Mouse (Mus musculus) kidney, postnatal 14 days (tissue): ENCODE results near the gene Sema4b.

Experiments
- DNase-seq: peaks from one replicate; pipeline ENCODE4 v3.0.0; 2022; ENCODE audit warnings: mixed read lengths

The Sema4b gene

DNA sequence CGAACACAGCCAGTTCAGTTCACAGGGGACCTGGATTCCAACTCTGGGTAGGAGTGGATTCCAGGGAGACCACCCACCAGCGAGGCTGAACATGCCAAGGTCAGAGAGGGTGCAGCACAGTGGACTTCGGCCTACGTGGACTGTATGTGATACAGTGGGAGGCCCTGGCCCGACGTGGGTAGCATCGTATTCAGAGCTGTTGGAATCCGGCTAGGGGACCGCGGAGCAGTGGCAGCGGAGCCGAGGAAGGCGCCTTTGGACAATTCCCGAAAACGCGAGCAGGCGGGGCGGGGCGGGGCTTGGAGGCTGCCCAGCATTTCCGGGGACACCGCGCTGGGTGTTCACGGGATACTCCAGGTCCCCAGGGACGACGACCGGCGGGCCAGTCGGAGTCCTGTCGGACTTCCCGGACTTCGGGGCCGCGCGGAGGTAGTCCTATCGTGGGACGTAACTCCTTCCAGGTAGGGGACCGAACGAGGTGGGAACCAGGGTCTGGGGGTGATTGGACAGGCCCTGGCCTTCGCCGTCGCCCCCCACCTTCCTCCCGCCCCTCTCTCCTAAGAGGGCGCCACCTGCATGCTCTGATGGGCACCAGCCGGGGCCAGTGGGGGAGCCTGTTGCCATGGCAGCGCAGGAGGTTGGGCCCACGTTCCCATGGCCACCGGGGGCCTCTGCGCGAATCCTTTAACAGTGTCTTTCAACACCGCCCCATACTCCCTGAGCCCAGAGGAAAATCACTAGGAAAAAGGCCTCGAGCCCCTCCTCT is at the start of gene Sema4b:
Gene Sema4b, plus strand, starts transcription at position 311 of the 766 bp plus-strand sequence.
- DNase-seq = peak; percentile 94

DNA sequence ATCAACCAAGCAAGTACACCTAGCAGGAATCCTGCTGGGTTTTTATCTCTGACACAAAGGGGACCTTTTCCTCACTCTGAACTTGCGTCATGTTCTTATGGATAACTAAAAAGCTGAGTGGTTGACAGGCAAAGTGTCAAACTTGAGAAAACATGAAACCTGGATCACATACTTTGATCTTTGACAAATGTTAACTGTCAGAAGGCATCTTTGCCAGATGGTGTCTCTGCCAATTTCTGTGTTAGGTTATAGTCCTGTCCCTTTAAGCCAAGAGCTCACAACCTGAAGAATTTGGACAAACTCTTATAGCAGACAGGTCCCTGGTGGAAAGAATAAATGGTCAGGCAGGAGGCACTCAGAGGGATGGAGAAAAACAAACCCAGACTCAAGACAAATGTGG is 48.3 kb upstream of the Sema4b start:
- no peak for DNase-seq

DNA sequence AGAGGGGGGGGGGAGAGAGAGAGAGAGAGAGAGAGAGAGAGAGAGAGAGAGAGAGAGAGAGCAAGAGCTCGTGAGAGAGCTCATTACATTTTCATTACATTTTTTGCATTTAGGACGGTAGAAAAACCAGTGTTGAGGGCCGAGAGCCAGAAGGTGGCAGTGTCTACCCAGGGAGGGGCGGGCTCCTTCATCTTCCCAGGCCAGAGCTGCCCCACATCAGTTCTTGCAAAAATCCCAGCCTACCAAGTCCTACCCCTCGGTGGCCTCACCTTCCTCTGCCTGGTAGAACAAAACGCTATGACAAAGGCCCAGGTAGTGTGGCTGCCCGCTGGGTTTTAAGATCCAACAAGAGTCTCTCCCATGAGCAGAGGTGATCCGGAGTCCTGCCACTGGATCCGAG is 45.8 kb upstream of the Sema4b start:
- DNase-seq = peak; percentile 78

DNA sequence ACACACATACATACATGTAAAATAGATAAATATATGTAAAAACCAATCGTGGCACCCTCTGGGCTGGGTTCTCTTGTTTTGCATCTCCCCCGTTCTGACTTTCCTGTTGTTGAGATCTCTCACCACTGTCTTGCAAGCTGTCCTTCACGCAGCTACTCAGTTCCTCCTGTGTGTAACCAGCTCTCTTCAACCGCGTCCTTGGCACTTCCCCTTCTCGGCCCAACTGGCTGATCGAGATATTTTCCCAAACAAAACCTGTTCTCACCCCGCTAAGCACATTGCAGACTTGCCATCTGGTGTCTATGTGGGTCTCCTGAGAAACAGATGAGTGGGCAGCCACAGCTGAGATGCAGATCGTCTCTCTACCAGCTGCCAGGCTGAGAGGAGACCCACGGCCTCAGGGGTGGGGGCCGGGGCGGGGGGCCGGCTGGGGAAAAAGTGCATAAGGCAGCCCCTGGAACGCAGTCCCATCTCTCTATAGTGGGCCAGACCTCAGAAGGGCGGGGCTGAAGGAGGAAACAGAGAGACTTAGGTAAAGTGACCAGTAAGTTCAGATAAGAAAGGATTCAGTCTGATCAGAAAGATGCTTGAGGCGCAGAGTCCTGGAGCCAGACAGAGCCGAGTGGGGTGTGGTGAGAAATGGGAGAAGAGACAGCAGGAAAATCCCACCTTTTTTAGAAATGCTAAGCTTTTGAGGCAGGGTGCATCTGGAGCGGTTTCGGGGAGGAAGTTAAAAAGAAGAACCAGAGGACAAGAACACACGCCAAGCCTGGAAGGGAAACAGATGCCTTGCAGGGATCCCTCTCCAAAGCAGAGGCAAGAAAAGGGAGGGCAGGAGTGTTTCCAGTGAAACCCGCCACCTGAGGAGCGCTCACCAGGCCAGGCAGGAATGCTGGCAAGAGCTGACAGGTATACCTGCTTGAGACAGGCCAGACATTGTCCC is 43.0 kb upstream of the Sema4b start:
- DNase-seq = peak; percentile 26

DNA sequence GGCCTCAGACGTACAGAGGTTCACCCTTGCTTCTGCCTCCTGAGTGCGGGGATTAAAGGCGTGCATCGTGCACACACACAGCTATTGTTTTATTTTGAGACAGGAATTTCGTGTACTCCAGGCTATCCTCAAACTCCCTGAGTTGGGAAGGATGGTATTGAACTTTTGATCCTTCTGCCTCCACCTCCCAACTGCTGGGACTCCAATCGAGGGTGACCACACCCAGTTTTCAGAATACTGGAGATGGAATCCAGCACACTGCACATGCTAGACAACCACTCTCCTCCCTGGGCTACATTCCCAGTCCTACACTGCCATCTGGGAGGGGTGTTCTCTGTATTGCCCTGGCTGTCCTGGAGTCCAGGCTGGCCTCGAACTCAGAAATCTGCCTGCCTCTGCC is 41.9 kb upstream of the Sema4b start:
- no peak for DNase-seq

DNA sequence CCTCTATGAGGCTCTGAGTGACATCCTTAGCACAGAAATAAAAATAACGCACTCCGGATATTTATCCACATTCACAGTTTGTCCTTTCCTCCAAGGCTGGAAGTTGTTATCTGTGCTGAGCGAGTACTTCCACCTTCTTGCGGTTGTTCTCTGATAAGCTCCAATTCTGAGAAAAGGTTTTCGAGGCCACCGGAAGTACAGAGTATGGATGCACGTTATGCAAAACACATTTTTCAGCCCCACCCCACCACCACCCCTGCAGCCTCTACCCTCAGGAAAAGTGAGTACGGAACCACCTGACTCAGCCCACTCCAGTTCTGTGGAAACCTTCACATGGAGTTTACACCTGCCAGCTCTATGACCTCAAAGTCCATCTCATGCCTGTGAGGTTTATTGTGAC is 40.6 kb upstream of the Sema4b start:
- no peak for DNase-seq

DNA sequence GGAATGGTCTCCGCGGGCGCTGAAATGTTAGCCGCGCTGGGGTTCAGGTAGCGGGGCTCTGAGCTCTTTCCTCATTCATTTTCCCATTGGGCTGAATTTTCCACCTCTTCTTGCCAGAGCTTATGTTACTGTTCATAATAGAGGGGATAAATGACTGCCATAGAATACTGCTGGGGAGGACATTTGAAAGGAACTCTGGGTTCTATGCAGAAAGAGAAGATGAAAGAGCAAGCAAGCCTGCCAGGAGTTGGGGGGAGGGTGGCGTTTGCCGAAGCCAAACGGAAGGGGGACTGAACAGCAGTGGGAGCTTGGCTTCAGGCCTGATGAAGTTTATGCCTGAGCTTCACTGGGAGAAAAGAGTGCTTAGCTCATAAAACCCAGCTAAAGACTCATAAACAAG is 37.3 kb upstream of the Sema4b start:
- DNase-seq = peak; percentile 40

DNA sequence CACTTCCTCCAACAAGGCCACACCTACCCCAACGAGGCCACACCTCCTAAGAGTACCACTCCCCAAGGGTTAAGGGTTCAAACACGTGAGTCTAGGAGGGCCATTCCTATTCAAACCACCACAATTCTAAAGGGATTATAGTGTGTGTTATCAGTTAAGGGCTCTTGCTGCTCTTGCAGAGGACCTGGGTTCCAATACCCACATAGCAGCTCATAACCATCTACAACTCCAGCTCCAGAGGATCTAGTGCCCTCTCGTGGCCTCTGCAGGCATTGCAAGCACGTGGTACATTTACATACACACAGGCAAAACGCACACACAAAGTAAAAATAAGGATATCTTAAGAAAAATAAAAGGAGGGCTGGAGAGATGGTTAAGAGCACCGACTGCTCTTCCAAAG is 34.5 kb upstream of the Sema4b start:
- DNase-seq = no peak

DNA sequence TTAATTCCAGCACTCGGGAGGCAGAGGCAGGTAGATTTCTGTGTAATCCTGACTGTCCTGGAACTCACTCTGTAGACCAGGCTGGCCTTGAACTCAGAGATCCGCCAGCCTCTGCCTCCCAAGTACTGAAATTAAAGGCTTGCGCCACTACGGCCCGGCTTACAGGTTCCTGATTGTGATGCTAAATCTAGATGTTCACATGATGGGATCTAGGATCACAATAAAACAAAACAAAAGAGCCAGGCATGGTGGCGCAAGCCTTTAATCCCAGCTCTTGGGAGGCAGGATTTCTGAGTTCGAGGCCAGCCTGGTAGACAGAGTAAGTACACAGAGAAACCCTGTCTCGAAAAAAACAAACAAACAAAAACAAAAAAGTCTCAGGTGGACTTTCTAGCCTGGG is 33.9 kb upstream of the Sema4b start:
- no peak for DNase-seq

DNA sequence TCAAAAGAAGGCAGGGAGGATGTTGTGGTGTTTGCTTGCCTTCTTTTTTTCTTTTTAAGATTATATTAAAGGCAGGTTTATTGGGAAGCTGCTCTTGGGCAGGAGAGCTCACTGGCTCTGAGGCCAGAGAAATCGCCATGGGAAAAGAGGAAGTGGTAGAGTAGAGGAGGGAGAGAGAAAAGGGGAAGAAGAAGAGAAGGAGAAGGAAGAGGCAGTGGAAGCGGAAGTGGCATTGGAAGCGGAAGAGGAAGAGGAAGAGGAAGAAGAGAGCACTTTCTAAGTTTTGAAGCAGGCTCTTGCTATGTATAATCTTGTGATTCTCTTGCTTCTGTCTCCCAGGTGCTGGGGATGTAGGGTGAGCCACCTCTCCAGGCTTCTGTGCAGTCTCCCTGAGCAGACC is 32.0 kb upstream of the Sema4b start:
- no peak for DNase-seq

DNA sequence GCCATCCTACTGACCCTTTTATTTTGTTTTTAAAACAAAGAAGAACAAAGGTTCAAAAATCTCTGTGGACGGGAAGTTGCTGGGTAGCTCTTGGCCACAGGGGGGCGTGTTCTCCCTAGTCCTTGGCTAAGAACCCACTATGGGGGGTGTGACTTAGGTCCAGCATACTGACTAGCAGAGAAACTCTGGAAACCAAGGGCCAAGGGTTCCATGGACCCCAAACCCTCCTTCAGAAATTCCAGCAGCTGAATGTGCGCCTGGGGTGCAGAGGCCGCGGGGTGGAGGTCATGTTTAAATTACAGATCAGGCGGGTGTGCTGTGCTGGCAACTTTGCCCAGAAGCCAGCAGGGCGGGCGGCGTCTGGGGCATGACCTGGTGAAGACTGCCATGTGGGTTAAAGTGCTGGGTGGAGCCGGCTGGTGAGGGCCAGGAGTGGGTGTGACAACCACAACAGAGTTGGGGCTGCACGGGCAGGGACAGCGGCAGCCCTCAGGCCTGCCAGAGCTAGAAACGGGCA is 29.9 kb upstream of the Sema4b start:
- DNase-seq = peak; percentile 78

DNA sequence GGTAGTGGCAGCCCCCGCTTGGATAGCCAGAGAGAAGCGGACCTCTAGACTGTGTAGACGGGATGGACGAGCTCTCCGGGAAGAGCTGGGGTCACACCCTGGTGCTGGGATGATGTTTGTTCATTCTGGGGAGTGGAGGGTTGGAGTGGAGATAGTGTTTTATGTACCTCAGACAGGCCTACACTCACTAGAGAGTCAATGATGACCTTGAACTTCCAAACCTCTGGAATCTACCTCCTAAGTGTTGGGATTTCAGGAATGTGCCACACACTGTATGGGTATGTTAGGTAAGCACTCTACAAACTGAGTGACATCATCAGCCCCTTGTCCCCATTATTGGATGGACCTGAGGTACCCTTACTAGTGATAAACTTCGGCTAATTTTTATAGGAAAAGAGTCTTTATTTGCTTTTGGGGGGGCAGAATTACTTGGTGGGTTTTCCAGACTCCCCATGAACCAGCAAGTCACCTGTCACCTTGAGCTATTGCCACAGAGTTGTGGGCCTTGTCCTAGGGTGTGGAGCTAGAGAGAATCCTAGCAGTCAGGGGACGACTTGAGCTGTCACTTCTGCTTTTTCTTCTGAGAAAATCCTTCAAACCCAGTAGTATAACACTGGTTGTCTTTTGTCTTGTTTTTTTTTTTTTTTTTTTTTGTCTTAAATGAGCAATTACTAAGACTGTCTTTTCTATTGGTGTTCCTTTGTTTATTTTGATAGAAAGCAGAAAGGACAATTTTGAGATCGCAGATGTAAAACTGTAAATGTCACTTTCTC is 28.0 kb upstream of the Sema4b start:
- DNase-seq = no peak

DNA sequence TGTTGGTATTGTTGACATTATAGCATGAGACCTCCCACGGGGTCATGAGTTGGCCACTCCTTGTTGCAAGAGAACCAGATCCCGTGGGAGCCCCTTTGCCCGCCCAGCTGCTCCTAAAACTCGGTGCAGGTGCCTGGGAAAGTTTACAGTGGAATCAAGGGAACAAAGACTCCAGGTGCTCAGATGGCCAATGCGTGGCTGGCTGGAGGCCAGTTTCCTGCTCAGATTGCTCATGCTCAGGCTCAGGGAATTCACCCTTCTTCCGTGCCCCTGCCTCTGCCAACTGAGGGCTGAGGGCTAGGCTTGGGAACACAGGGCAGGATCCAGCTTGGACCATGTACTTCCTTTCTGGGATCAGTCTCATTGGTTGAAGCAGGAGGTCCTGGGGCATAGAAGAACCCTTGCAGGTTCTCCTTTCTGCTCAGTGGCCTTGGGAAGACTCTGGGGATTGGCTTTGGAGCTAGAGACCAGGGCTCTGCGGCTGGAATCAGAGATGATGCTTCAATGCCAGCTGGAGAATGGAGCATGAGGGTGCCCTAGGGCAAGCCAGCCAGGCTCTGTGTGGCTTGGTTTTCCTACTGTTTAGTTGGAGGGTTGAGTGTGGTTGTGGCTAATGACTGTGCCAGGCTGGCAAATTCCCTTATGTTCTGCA is 26.2 kb upstream of the Sema4b start:
- peak; percentile 82 for DNase-seq

DNA sequence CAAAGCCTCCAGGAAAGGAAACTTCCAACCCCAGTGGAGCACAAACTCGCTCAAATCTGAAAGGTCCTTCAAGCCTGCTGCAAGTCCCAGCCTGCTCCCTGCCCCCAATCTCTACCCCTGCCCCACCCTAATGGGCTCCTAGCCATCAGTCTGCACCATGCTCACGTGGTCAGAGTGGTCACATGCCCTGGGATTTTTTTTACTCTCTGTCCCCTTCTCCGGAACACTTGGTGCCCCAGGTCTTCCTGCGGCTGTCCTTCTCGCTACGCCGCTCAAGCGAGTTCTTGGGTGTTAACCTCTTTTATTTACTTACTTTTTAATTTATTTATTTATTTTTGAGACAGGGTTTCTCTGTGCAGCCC is 25.7 kb upstream of the Sema4b start:
- peak; percentile 92 for DNase-seq

DNA sequence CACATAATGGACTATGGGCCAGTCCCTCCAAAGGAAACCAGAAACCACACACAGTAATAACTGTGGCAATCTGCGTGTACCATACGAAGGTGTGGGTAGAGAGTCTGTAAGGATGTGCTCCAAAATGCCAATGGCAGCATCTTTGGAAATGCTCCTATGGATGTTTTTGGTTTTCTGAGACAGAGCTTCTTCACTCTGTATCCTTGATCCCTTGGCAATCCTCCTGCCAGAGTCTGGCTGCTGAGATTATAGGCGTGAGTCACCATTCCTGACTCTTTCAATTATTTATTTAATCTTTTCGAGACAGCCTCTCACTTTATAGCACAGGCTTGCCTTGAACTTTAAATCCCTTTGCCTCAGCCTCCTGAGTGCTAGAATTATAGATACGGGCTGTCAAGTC is 21.2 kb upstream of the Sema4b start:
- no peak for DNase-seq

DNA sequence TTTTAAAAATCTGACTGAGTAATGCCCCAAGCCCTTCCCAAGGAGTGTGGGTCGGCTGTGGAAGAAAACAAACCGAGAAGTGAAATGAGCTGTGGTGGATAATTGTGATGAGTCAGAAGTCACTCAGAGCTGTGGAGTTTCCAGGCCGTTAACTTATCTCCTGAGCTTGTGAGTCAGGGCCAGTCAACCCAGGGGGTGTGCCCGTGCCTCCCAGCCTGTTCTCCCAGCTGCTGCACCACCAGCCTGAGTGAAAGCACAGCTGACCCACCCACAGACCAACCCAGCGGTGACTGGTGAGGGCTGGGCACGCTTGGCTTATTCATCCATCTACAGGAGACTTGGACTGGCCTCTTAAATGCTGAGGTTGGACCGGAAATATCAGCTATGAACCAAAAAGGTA is 19.9 kb upstream of the Sema4b start:
- peak; percentile 79 for DNase-seq

DNA sequence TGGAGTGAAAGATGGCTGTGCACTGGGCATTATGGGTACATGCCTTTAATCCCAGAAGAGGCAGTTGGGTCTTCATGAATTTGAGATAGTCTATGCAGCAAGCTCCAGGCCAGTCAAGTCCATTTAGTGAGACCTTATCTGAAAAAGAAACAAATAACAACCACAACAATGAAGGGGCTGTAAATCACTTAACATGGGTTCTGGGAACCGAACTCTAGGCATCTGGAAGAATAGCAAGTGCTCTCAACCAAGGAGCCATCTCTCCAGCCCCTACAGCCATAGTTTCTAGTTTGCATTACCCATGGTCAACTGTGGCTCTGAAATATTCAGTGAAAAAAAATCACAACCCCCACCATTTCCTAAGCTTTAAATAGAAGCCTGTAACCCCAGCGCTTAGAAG is 16.8 kb upstream of the Sema4b start:
- no peak for DNase-seq

DNA sequence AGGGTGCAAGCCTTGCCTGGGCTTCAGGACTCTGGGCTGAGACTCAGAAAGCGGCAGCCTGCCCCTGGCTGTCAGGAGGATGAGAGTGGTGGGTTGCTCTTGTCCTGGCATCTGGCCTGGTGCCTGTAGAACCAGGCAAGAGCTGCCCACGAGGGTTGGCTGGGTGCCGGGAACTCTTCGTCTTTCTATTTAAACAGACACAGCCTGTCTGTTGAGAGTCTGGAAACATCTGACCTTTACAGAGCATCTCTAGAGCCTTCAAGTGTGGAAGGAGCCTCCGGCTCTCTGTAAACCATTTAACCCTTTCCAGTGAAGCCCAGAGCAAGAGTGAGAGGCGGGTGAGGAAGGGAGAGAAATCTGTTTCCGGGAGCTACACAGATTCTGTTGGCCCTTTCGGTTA is 15.3 kb upstream of the Sema4b start:
- DNase-seq = peak; percentile 80

DNA sequence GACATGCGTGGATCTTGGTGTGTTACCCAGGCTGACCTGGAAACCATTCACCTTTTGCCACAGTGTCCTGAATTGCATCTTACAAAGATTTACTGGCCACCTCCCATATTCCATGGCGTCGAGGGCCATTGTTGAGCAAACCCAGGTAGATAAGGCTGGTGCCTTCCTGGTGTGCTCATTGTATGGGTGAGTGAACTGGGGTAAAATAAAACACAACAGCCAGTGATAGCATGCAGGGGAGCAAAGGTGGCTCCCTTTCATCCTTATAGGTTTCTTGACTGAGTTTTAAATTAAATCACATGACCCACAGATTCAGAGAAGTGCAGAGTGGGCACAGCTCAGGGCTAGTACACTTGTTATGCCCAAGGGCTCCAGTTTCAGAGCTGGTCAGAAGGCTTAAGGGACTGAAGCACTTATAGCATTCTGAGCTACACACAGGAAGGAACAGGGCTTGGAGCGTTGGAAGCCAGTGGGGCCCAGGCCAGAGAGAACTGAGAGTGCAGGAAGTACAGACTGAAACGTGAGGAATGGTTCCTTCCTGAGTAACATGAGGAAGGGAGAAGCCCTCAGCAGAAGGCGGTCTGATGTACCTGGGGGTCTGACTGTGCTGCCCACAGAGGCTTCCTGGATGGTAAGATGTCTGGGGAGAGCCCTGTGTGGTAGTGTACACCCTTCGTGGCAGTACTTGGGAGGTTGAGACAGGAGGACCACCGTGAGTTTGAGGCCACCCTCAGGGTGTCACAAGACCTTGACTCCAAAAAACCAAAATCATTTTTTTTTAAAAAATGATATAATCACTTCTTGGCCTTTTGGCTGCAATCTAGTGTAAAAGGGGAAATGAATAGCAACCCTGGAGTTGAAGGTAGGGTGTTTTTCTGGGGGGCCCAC is 14.3 kb upstream of the Sema4b start:
- DNase-seq = no peak

DNA sequence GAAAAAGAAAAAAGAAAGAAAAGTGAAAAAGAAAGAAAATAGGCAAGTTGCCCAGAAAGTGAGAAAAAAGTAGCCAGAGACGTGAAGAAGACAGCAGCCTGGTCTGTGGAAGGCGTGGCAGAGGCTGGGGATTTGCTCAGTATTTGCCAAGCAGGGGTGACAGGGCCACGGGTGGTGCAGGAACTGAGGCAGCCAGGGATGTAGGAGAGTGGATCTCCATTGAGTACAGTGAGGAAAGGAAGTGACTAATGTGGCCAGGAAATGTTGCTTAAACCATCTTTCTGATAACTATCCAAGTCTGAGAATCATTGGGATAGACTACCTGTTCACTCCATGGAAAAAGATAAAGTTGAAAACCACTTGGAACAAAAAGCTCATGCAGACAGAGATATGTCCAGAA is 10.5 kb upstream of the Sema4b start:
- no peak for DNase-seq

DNA sequence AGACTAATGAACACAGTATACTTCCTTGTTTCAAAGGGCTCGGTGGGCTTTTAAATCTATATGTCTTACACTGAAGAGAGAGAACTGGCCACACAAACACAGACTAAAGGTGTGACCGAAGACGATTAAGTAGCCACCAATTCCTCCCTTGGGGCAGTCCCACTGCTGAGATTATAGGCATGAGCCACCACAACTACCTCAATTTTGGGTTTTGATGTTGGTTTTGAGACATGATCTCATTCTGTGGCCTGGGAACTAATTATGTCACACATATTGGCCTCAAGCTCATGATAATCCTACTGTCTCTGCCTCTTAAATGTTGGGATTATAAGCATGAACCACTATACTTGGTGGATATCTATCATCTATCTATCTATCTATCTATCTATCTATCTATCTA is 9.2 kb upstream of the Sema4b start:
- DNase-seq = no peak
